14 mouse cellular contexts compared by ENCODE assay signal in the genomic region with DNA sequence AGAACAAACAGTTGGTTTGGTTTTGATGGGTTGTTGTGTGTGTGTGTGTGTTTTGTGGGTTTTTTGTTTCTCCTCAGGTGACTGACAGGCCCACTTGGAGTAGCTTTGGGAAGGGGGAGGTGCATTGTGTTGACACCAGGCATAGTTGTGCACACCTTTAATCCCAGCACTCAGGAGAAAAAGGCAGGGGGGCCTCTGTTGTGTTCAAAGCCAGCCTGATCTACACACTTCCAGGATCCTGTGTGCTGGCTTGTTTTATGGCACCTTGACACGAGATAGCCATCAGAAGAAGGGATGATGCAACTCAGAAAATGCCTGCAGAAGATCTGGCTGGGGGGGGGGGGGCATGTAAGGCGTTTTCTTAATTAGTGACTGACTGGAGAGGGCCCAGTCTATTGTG. TPM values are rescaled to one million over a fixed set of nuclear protein-coding genes. Genes with fewer than 3 reads are reported as not detected.
DNase-seq lines count a peak whose midpoint lies in the region; ATAC-seq and TF ChIP-seq lines count a peak whose summit lies in the region.
"Had no signal": no experiment of that assay in that cellular context is flagged by ENCODE, and none has a peak within 500 bp of the region (broad histone marks: within the 10 kb centered on the region; RNA-seq: fewer than 3 reads in every experiment).

No protein-coding gene starts in this region.

- peaks cover 24% of the 10 kb centered on the region for H3K36me3 ChIP-seq in heart, embryonic 10.5 days
- H3K36me3 ChIP-seq in midbrain, embryonic 13.5 days, result peaks cover 21% of the 10 kb centered on the region
- peaks cover 18% of the 10 kb centered on the region for H3K36me3 ChIP-seq in midbrain, embryonic 14.5 days (ENCODE audit: control insufficient read depth, insufficient read depth, low read length)
- H3K36me3 ChIP-seq in intestine, postnatal 0 days (ENCODE audit: control insufficient read depth, insufficient read depth), result no peaks in the 10 kb centered on the region; the same call in 1 of the 2 replicates
- H3K36me3 ChIP-seq in neural tube, embryonic 15.5 days, result peaks cover 16% of the 10 kb centered on the region; the same call in 1 of the 2 replicates

- DNase-seq in heart, embryonic 10.5 days (ENCODE audit: low spot score), result peak; percentile 69
- DNase-seq in heart, postnatal 36 days, result no peak
- no peak for DNase-seq in midbrain, embryonic 14.5 days
- no peak for DNase-seq in spleen, adult 18-20 months
- DNase-seq: cerebellum, adult 8-10 months; heart, postnatal 14 days; kidney, adult 8-10 months; thymus, adult 2 months had no signal

- no peaks in the 10 kb centered on the region for H3K27me3 ChIP-seq in heart, embryonic 10.5 days (ENCODE audit: insufficient read depth, poor library complexity, severe bottlenecking)
- H3K27me3 ChIP-seq in midbrain, embryonic 13.5 days, result no peaks in the 10 kb centered on the region
- H3K27me3 ChIP-seq in midbrain, embryonic 14.5 days (ENCODE audit: control insufficient read depth, insufficient read depth, low read length), result no peaks in the 10 kb centered on the region
- H3K27me3 ChIP-seq in intestine, postnatal 0 days (replicated peaks; ENCODE audit: control insufficient read depth, insufficient read depth, low read length), result no peaks in the 10 kb centered on the region
- H3K27me3 ChIP-seq in neural tube, embryonic 15.5 days (replicated peaks), result no peaks in the 10 kb centered on the region
- H3K27me3 ChIP-seq: lung, embryonic 15.5 days; midbrain, embryonic 12.5 days had no signal

- 67% methylated on average over 2 of the region's 2 CpGs for WGBS in heart, embryonic 10.5 days
- 64% methylated on average over 2 of the region's 2 CpGs for WGBS in midbrain, embryonic 13.5 days
- 72% methylated on average over 2 of the region's 2 CpGs for WGBS in midbrain, embryonic 14.5 days
- 21% methylated on average over 2 of the region's 2 CpGs for WGBS in intestine, postnatal 0 days
- WGBS in neural tube, embryonic 15.5 days, result 58% methylated on average over 2 of the region's 2 CpGs

- H3K4me3 ChIP-seq in heart, embryonic 10.5 days, result 0 out of 2 replicates have a peak overlapping the region, but pooled peaks have one; percentile 84
- no peak overlapping the region for H3K4me3 ChIP-seq in midbrain, embryonic 13.5 days (replicated peaks)
- H3K4me3 ChIP-seq in midbrain, embryonic 14.5 days (replicated peaks; ENCODE audit: low read depth, low read length), result no peak overlapping the region
- H3K4me3 ChIP-seq in intestine, postnatal 0 days (ENCODE audit: low read depth, low read length), result no peak overlapping the region
- no peak overlapping the region for H3K4me3 ChIP-seq in neural tube, embryonic 15.5 days (replicated peaks)

- no peak for ATAC-seq in midbrain, embryonic 13.5 days
- no peak for ATAC-seq in midbrain, embryonic 14.5 days (ENCODE audit: low FRiP score, low TSS enrichment)
- no peak for ATAC-seq in intestine, postnatal 0 days
- no peak for ATAC-seq in neural tube, embryonic 15.5 days (ENCODE audit: low FRiP score)
- ATAC-seq in frontal cortex, adult (ENCODE audit: low TSS enrichment), result no peak

- H3K4me1 ChIP-seq in heart, embryonic 10.5 days, result peaks cover 29% of the 10 kb centered on the region
- peaks cover 36% of the 10 kb centered on the region for H3K4me1 ChIP-seq in midbrain, embryonic 13.5 days (replicated peaks)
- H3K4me1 ChIP-seq in midbrain, embryonic 14.5 days (ENCODE audit: control insufficient read depth, insufficient read depth, low read length), result peaks cover 26% of the 10 kb centered on the region
- peaks cover 15% of the 10 kb centered on the region; the same call in 1 of the 2 replicates for H3K4me1 ChIP-seq in intestine, postnatal 0 days (replicated peaks; ENCODE audit: control insufficient read depth, insufficient read depth, low read length)
- H3K4me1 ChIP-seq in neural tube, embryonic 15.5 days, result peaks cover 35% of the 10 kb centered on the region

- no peak for TF ChIP-seq CTCF in intestine, postnatal 0 days (IDR thresholded peaks at IDR 0.05; ENCODE audit: low read depth)

- H3K4me2 ChIP-seq in midbrain, embryonic 13.5 days (replicated peaks), result peak overlapping the region; percentile 93; the same call in 1 of the 2 replicates
- no peak overlapping the region for H3K4me2 ChIP-seq in midbrain, embryonic 14.5 days (ENCODE audit: low read length)
- peak overlapping the region; percentile 83; the same call in 1 of the 2 replicates for H3K4me2 ChIP-seq in intestine, postnatal 0 days (replicated peaks; ENCODE audit: low read depth)
- peak overlapping the region; percentile 88; the same call in 1 of the 2 replicates for H3K4me2 ChIP-seq in neural tube, embryonic 15.5 days

- no peak overlapping the region for H3K9ac ChIP-seq in midbrain, embryonic 13.5 days (replicated peaks)
- H3K9ac ChIP-seq in midbrain, embryonic 14.5 days (replicated peaks; ENCODE audit: low read length), result no peak overlapping the region
- no peak overlapping the region for H3K9ac ChIP-seq in intestine, postnatal 0 days (ENCODE audit: low read depth, low read length)
- no peak overlapping the region for H3K9ac ChIP-seq in neural tube, embryonic 15.5 days (replicated peaks)

- H3K9me3 ChIP-seq in heart, embryonic 10.5 days, result no peaks in the 10 kb centered on the region
- no peaks in the 10 kb centered on the region for H3K9me3 ChIP-seq in midbrain, embryonic 13.5 days
- no peaks in the 10 kb centered on the region for H3K9me3 ChIP-seq in midbrain, embryonic 14.5 days (ENCODE audit: control insufficient read depth, low read length)
- no peaks in the 10 kb centered on the region for H3K9me3 ChIP-seq in intestine, postnatal 0 days (ENCODE audit: control insufficient read depth)
- H3K9me3 ChIP-seq in neural tube, embryonic 15.5 days (replicated peaks), result no peaks in the 10 kb centered on the region
- H3K9me3 ChIP-seq: lung, embryonic 15.5 days; midbrain, embryonic 12.5 days had no signal

- intact Hi-C loops in heart, postnatal 36 days (cut with DNase I), result no loop called here

- H3K27ac ChIP-seq in heart, embryonic 10.5 days, result no peak overlapping the region
- H3K27ac ChIP-seq in midbrain, embryonic 13.5 days, result no peak overlapping the region
- H3K27ac ChIP-seq in midbrain, embryonic 14.5 days (replicated peaks; ENCODE audit: low read depth, low read length), result no peak overlapping the region
- H3K27ac ChIP-seq in intestine, postnatal 0 days (ENCODE audit: low read depth, low read length), result no peak overlapping the region
- no peak overlapping the region for H3K27ac ChIP-seq in neural tube, embryonic 15.5 days (replicated peaks)
- H3K27ac ChIP-seq: lung, embryonic 15.5 days had no signal

RNA-seq across cellular contexts. Expression of a gene that starts 14.9 kb away (rescaled TPM):
- 156 and 180 TPM in 2 replicates for polyA plus RNA-seq in heart, embryonic 10.5 days (2016; fragmentation: Nextera tagmentation; extraction: Ambion mirVana)
- total RNA-seq in heart, postnatal 36 days (2021), result 100 to 1,000 TPM; 109 TPM
- polyA plus RNA-seq in midbrain, embryonic 13.5 days (2015; fragmentation: Nextera tagmentation; extraction: Ambion mirVana), result 90.3 and 91.0 TPM in 2 replicates
- 81.5 and 89.0 TPM in 2 replicates for polyA plus RNA-seq in midbrain, embryonic 14.5 days (2014; fragmentation: Nextera tagmentation; extraction: Ambion mirVana)
- polyA plus RNA-seq in intestine, postnatal 0 days (2015; fragmentation: Nextera tagmentation; extraction: Ambion mirVana), result 230 and 242 TPM in 2 replicates
- polyA plus RNA-seq in neural tube, embryonic 15.5 days (2015; fragmentation: Nextera tagmentation; extraction: Ambion mirVana), result 89.5 and 105 TPM in 2 replicates
